19 mouse cellular contexts compared by ENCODE assay signal in the genomic region with DNA sequence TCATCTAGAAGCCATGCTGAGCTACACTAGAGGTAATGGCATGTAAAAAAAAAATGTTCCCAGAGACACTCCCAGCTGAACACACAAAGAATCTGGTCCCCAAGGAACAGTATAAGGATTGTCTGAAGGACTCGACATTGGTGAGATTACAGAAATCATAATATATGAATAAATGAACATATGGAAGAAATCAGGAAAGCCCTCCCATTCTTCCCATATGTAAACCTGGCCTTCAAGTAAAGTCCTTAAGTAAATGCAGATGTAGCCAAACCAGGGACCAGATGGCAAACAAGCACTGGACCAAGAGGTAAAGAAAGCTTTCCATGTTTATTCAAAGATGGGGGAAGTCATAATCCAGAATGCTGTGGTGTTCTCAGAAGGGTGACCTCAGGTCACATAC.
A peak's percentile ranks its signal among the peaks of the same experiment; 100 is the strongest.
DNase-seq lines count a peak whose midpoint lies in the region; ATAC-seq and TF ChIP-seq lines count a peak whose summit lies in the region.
"Had no signal": no experiment of that assay in that cellular context is flagged by ENCODE, and none has a peak within 500 bp of the region (broad histone marks: within the 10 kb centered on the region; RNA-seq: fewer than 3 reads in every experiment).

No protein-coding gene starts in this region.

- no peak for TF ChIP-seq EP300 in lung, postnatal 0 days (IDR thresholded peaks at IDR 0.05)

- ATAC-seq in intestine, embryonic 16.5 days, result no peak
- ATAC-seq in intestine, embryonic 15.5 days, result no peak
- ATAC-seq in lung, postnatal 0 days, result no peak
- ATAC-seq in erythroid progenitor cell, adult 5-6 weeks (replicated peaks; ENCODE audit: low FRiP score, poor library complexity, severe bottlenecking), result no peak
- ATAC-seq: CD4-positive, CD25-positive, alpha-beta regulatory T cell, adult 4 months; forebrain, postnatal 0 days had no signal

- no peaks in the 10 kb centered on the region for H3K9me3 ChIP-seq in intestine, embryonic 16.5 days (ENCODE audit: control insufficient read depth, low read length)
- no peaks in the 10 kb centered on the region for H3K9me3 ChIP-seq in intestine, embryonic 15.5 days
- H3K9me3 ChIP-seq in lung, postnatal 0 days (ENCODE audit: low read length), result no peaks in the 10 kb centered on the region
- H3K9me3 ChIP-seq: heart, embryonic 15.5 days; hindbrain, embryonic 12.5 days had no signal

- WGBS in intestine, embryonic 16.5 days, result 14% methylated on average over 1 of the region's 1 CpGs
- WGBS in intestine, embryonic 15.5 days, result 37% methylated on average over 1 of the region's 1 CpGs
- 24% methylated on average over 1 of the region's 1 CpGs for WGBS in lung, postnatal 0 days

- no peak for TF ChIP-seq CTCF in embryonic fibroblast, embryonic 13.5 days (IDR thresholded peaks at IDR 0.05; ENCODE audit: borderline replicate concordance, insufficient read depth, low read length)
- TF ChIP-seq CTCF in lung, postnatal 0 days (IDR thresholded peaks at IDR 0.05), result no peak

- no peak overlapping the region for H3K4me2 ChIP-seq in intestine, embryonic 16.5 days (ENCODE audit: low read depth, low read length)
- H3K4me2 ChIP-seq in intestine, embryonic 15.5 days (replicated peaks), result no peak overlapping the region
- no peak overlapping the region for H3K4me2 ChIP-seq in lung, postnatal 0 days (replicated peaks; ENCODE audit: low read depth, low read length)
- H3K4me2 ChIP-seq: heart, embryonic 15.5 days; hindbrain, embryonic 12.5 days had no signal

- peak overlapping the region; percentile 51; the same call in 1 of the 2 replicates for H3K27ac ChIP-seq in intestine, embryonic 16.5 days (ENCODE audit: low read length)
- no peak overlapping the region for H3K27ac ChIP-seq in intestine, embryonic 15.5 days
- peak overlapping the region; percentile 8; the same call in 1 of the 2 replicates for H3K27ac ChIP-seq in embryonic fibroblast, embryonic 13.5 days (ENCODE audit: insufficient read depth, low read length)
- no peak overlapping the region for H3K27ac ChIP-seq in lung, postnatal 0 days (ENCODE audit: low read length)
- H3K27ac ChIP-seq: heart, embryonic 15.5 days; macrophage had no signal

- no peak overlapping the region for H3K9ac ChIP-seq in intestine, embryonic 16.5 days (ENCODE audit: low read depth, low read length)
- no peak overlapping the region for H3K9ac ChIP-seq in intestine, embryonic 15.5 days
- H3K9ac ChIP-seq in lung, postnatal 0 days (replicated peaks; ENCODE audit: low read depth), result no peak overlapping the region
- H3K9ac ChIP-seq: forebrain, postnatal 0 days; heart, embryonic 15.5 days; hindbrain, embryonic 12.5 days had no signal

- no peaks in the 10 kb centered on the region for H3K27me3 ChIP-seq in intestine, embryonic 16.5 days (replicated peaks; ENCODE audit: control insufficient read depth, insufficient read depth, low read length)
- H3K27me3 ChIP-seq in intestine, embryonic 15.5 days (replicated peaks), result no peaks in the 10 kb centered on the region
- H3K27me3 ChIP-seq in lung, postnatal 0 days (replicated peaks; ENCODE audit: insufficient read depth, low read length), result no peaks in the 10 kb centered on the region
- H3K27me3 ChIP-seq: heart, embryonic 15.5 days; hindbrain, embryonic 12.5 days had no signal

- H3K4me1 ChIP-seq in intestine, embryonic 16.5 days (ENCODE audit: control insufficient read depth, insufficient read depth, low read length), result peaks cover 10% of the 10 kb centered on the region
- H3K4me1 ChIP-seq in intestine, embryonic 15.5 days (replicated peaks), result peaks cover 23% of the 10 kb centered on the region
- H3K4me1 ChIP-seq in embryonic fibroblast, embryonic 13.5 days (ENCODE audit: control insufficient read depth, insufficient read depth, low read length), result peaks cover 8% of the 10 kb centered on the region
- H3K4me1 ChIP-seq in lung, postnatal 0 days (ENCODE audit: insufficient read depth, low read depth, low read length), result peaks cover 19% of the 10 kb centered on the region; the same call in 1 of the 2 replicates

- H3K36me3 ChIP-seq in intestine, embryonic 16.5 days (ENCODE audit: control insufficient read depth, insufficient read depth, low read length), result no peaks in the 10 kb centered on the region
- no peaks in the 10 kb centered on the region for H3K36me3 ChIP-seq in intestine, embryonic 15.5 days
- H3K36me3 ChIP-seq in lung, postnatal 0 days (ENCODE audit: insufficient read depth, low read length), result no peaks in the 10 kb centered on the region
- H3K36me3 ChIP-seq: heart, embryonic 15.5 days; hindbrain, embryonic 12.5 days had no signal

- peak; percentile 25 for DNase-seq in embryo, embryonic 9.5 days (ENCODE audit: extremely low spot score)
- DNase-seq in mesoderm, embryonic 11.5 days (ENCODE audit: low read depth, low spot score), result peak; percentile 73
- DNase-seq in lung, postnatal 0 days (ENCODE audit: low spot score), result no peak
- DNase-seq: adrenal gland, postnatal 14 days; cerebellum, adult 9-11 months; forebrain, postnatal 0 days; gastrocnemius, postnatal 25 days; kidney, adult 9 months; left cerebral cortex, postnatal 4 days; lung, adult 18-20 months; midbrain, embryonic 14.5 days had no signal

- H3K4me3 ChIP-seq in intestine, embryonic 16.5 days (ENCODE audit: low read length), result no peak overlapping the region
- H3K4me3 ChIP-seq in intestine, embryonic 15.5 days (replicated peaks), result no peak overlapping the region
- no peak overlapping the region for H3K4me3 ChIP-seq in embryonic fibroblast, embryonic 13.5 days (ENCODE audit: insufficient read depth, low read length)
- H3K4me3 ChIP-seq in lung, postnatal 0 days (ENCODE audit: low read depth, low read length), result no peak overlapping the region
- H3K4me3 ChIP-seq: heart, embryonic 15.5 days; hindbrain, embryonic 12.5 days had no signal

- TF ChIP-seq POLR2A in embryonic fibroblast, embryonic 13.5 days (IDR thresholded peaks at IDR 0.05; ENCODE audit: low read depth, low read length), result no peak

Comparison
In these comparisons a context has a peak if more than half of its experiments do, and no peak if none do; other contexts are left out.
1. H3K27ac ChIP-seq: peak in intestine, embryonic 16.5 days (single experiment) and embryonic fibroblast, embryonic 13.5 days (single experiment); none in intestine, embryonic 15.5 days (single experiment) and lung, postnatal 0 days (single experiment).